Mouse (Mus musculus): ENCODE data around the gene Zfp867.

The Zfp867 gene

GRCm38 (mm10) chr11:59471413-59472325 is 605 bp downstream of the Zfp867 start:
- no peak for ATAC-seq (ENCODE audit: insufficient number of reproducible peaks, low FRiP score, low TSS enrichment)

- no peak for ATAC-seq (ENCODE audit: insufficient number of reproducible peaks, low FRiP score, low TSS enrichment)
These were observed 11.8 kb downstream of the Zfp867 start for GRCm38 (mm10) chr11:59460459-59460858.

- no peak for ATAC-seq (ENCODE audit: insufficient number of reproducible peaks, low FRiP score, low TSS enrichment)
These were observed 13.3 kb downstream of the Zfp867 start for GRCm38 (mm10) chr11:59458973-59459372.

GRCm38 (mm10) chr11:59456891-59457290 is 15.4 kb downstream of the Zfp867 start:
- ATAC-seq (ENCODE audit: insufficient number of reproducible peaks, low FRiP score, low TSS enrichment) = no peak

- no peak for ATAC-seq (ENCODE audit: insufficient number of reproducible peaks, low FRiP score, low TSS enrichment)
These were observed 15.9 kb downstream of the Zfp867 start for GRCm38 (mm10) chr11:59456346-59456745.

GRCm38 (mm10) chr11:59451086-59451485 is 21.2 kb downstream of the Zfp867 start, which contains the start of gene Snap47:
Gene Snap47, minus strand, starts transcription at chr11:59451186.
- no peak for ATAC-seq (ENCODE audit: insufficient number of reproducible peaks, low FRiP score, low TSS enrichment)

GRCm38 (mm10) chr11:59450230-59450771 is 22.0 kb downstream of the Zfp867 start:
- peak; percentile 59; the same call in 1 of the 2 replicates for ATAC-seq (ENCODE audit: insufficient number of reproducible peaks, low FRiP score, low TSS enrichment)

GRCm38 (mm10) chr11:59449741-59450229 is 22.5 kb downstream of the Zfp867 start, which contains the start of gene Jmjd4:
Gene Jmjd4, plus strand, starts transcription at chr11:59450045.
- peak; percentile 88 for ATAC-seq (ENCODE audit: insufficient number of reproducible peaks, low FRiP score, low TSS enrichment)

GRCm38 (mm10) chr11:59443102-59443501 is 29.2 kb downstream of the Zfp867 start:
- ATAC-seq (ENCODE audit: insufficient number of reproducible peaks, low FRiP score, low TSS enrichment) = no peak

- no peak for ATAC-seq (ENCODE audit: insufficient number of reproducible peaks, low FRiP score, low TSS enrichment)
These were observed 34.3 kb downstream of the Zfp867 start for GRCm38 (mm10) chr11:59437954-59438353.

- ATAC-seq (ENCODE audit: insufficient number of reproducible peaks, low FRiP score, low TSS enrichment) = no peak
These were observed 40.0 kb downstream of the Zfp867 start for GRCm38 (mm10) chr11:59432261-59432660.

GRCm38 (mm10) chr11:59429959-59430358 is 42.3 kb downstream of the Zfp867 start:
- no peak for ATAC-seq (ENCODE audit: insufficient number of reproducible peaks, low FRiP score, low TSS enrichment)

GRCm38 (mm10) chr11:59428057-59428660 is 44.1 kb downstream of the Zfp867 start:
- no peak for ATAC-seq (ENCODE audit: insufficient number of reproducible peaks, low FRiP score, low TSS enrichment)

- no peak for ATAC-seq (ENCODE audit: insufficient number of reproducible peaks, low FRiP score, low TSS enrichment)
These were observed 46.6 kb downstream of the Zfp867 start for GRCm38 (mm10) chr11:59425671-59426101.

GRCm38 (mm10) chr11:59423010-59423588 is 49.2 kb downstream of the Zfp867 start:
- no peak for ATAC-seq (ENCODE audit: insufficient number of reproducible peaks, low FRiP score, low TSS enrichment)

- ATAC-seq (ENCODE audit: insufficient number of reproducible peaks, low FRiP score, low TSS enrichment) = no peak
These were observed 50.3 kb downstream of the Zfp867 start for GRCm38 (mm10) chr11:59421967-59422366.

- ATAC-seq (ENCODE audit: insufficient number of reproducible peaks, low FRiP score, low TSS enrichment) = no peak
These were observed 50.8 kb downstream of the Zfp867 start for GRCm38 (mm10) chr11:59421436-59421835.

GRCm38 (mm10) chr11:59418708-59419107 is 53.6 kb downstream of the Zfp867 start:
- no peak for ATAC-seq (ENCODE audit: insufficient number of reproducible peaks, low FRiP score, low TSS enrichment)

GRCm38 (mm10) chr11:59412999-59413863 is 59.0 kb downstream of the Zfp867 start:
- no peak for ATAC-seq (ENCODE audit: insufficient number of reproducible peaks, low FRiP score, low TSS enrichment)

GRCm38 (mm10) chr11:59412058-59412457 is 60.2 kb downstream of the Zfp867 start:
- no peak for ATAC-seq (ENCODE audit: insufficient number of reproducible peaks, low FRiP score, low TSS enrichment)
